Mouse (Mus musculus): ENCODE results near the gene Slc25a48.
A peak's percentile ranks its signal among the peaks of the same experiment; 100 is the strongest.

The Slc25a48 gene

DNA sequence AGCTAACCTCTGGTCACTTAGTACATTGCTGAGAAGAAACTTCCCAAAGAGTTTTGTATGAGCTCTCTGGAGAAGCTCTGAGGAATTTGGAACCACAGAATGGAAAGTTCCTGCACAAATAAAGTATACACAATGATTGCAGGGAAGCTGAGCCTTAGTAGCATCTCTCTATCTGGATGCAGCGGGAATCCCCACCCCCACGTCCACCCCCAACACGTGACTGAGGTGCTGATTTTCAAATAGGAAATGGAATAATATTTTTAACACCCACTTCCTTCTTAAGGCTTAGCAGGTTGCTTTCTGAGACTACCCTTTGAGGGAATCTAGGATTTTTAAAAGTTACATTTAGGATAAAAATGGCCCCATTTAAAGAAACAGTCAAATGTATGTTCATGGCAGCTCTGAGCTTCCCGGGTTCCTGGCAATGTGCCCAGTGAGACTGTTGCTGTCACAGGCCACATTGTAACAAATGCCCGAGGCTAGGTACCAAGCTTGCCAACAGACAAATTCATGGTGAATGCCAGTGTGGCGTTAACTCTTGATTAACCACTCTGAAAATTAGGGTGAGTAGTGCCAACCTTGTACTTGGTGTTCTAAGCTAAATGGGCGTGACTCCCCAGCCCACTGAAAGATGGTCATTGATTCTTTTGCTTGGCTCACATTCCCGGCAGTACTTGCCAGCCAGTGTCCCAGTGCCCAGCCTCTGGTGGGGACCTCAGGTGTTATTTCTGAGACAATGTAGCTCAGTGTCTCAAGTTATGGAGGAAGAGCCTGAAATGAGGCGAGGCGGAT is 11.3 kb downstream of the Slc25a48 start:
- no peak for DNase-seq (ENCODE audit: low spot score in 2 of 2)

DNA sequence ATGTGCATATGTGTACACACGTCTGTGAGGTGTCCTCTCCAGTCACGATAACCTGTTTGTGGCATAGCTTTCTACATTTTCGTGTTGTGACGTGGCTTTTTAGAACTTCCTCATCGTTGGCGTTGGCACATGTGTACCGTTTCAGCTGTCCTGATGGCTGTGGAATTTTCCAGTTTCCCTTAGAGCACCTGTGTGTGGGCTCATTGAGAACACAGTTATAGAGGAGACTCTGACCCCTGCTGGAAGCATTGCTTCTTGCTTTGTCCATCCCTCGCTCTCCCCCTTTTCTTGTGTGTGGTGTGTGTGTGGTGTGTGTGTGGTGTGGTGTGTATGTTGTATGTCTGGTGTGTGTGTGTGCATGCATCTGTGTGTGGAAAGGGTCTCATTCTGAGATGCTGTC is 11.9 kb downstream of the Slc25a48 start:
- no peak for DNase-seq (ENCODE audit: low spot score in 2 of 2)

DNA sequence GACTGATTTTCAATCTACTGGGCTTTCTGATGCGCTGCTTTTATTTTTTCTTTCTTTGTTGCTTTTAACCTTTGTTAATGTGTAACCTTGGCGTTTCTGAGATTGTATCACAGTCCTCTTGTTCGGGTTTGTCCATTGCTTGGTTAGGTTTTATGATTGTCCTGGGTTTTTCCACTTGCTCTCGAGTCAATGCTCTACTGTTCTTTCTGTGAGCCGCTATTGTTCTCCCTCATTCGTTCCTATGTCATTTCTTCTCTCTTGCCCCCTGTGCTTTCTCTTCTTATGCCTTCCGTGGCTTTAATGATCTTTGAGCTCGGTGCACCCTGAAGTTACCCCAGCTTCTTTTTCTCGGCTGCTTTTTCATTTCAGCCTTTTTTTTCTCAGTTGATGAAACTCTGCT is 19.8 kb downstream of the Slc25a48 start:
- no peak for DNase-seq (ENCODE audit: low spot score in 2 of 2)

DNA sequence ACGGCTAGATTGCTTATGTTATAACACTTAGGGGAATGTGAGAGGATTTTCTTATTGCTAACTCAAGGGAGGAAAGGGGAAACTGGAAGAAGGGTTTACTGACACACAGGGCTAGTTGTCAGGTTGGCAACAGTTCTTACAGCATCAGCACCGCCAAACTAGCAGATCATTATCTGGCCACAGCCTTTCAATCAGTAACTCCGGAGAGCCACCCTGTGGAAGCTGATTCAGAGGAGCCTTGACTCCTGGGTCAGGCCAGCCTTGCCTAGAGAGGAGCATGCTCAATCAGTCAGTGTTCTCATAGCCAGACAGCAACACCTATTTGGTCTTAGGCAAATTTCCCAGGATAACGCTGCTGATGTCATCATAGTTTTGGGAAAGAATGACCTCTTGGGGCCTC is 23.3 kb downstream of the Slc25a48 start:
- DNase-seq (ENCODE audit: low spot score in 2 of 2), result no peak

DNA sequence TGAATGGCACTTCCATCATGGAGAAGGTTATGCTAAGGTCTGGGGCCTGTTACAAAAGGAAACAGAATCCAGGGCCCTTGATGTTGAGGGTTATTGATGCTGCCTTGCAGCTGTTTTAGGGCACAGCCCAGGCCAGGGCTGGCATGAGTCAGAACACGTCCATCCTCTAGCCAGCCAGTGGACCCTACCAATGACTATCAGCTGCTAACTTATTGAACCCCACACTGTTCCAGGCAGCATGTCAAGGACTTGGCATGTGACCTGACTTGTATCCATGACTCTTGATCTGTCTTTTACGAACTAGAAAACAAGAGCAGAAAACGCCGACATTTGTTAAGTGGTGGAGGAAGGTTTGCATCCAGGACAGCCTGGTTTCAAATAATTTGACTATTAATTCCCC is 24.6 kb downstream of the Slc25a48 start:
- no peak for DNase-seq (ENCODE audit: low spot score in 2 of 2)

DNA sequence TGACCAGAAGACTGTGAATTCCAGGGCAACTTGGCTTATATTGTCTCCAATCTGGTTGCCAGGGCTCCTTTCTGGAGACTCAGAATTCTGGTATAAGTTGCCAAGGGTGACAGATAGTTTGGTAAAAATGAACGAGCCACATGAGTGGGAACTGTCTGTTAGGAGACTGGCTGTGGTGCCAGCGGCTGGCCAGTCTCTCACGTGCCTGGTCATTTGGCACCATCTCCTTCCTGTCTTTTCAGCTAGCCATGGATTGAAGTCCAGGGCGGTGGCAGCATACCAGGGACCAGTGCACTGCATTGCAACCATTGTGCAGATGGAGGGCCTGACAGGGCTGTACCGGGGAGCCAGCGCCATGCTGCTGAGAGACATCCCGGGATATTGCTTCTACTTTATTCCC is 25.1 kb downstream of the Slc25a48 start:
- DNase-seq (ENCODE audit: low spot score in 2 of 2), result no peak

DNA sequence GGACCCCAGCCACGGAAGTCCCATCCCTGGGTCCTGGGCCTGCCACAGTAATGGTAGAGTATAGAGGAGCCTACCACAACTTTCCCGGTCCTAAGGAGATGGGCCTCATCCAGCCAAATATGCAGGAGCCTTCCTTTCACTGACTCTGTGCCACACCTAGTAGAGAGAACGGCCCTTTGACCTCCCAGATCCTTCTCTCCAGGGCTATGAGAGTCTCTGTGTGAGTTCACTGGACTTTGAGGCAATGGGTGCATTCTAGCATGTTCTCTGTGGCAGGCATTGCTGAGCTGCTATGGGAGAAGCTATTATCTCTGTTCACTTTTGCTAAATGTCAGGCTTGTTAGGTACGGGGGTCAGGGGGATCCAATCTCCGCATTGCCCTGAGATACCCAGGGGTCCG is 25.6 kb downstream of the Slc25a48 start:
- DNase-seq (ENCODE audit: low spot score in 2 of 2), result no peak

DNA sequence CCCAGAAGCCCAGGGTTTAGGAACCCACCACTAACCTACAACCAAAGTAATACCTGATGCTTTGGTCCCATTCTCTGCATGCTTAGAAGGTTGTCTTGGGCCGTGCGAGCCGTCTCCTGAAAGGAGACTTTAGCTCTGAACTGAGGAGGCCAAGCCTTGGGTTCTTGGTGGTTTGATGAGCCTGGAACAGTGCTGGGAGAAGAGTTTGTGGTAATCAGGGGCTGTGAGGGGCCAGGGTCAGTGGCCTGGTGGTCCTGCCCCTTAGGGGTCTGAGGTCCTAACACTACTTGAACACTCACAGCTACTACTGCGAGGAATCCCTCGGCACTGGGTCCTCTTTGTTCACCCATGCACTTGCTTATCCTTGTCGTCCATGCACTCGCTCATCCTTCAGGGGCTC is 29.6 kb downstream of the Slc25a48 start:
- no peak for DNase-seq (ENCODE audit: low spot score in 2 of 2)

DNA sequence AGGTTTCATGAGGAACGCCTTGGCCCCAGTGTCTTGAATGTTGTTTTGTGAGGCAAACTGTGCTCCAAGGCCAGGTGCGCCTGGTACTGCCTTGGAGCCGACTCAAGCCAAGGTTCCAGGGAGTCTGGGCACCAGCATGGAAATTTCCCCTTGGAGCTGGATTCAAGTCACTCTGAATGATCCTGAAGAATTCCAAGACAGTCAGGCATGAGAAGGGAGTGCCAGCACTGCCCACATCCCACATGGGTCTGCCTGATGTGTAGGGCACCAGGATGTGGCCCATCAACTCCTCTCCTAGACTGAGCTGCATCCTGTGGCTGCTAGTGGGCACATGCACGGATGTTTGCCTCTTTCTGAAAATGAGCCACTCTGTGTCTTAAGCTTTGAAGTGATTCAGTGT is 30.4 kb downstream of the Slc25a48 start:
- DNase-seq (ENCODE audit: low spot score in 2 of 2), result no peak

DNA sequence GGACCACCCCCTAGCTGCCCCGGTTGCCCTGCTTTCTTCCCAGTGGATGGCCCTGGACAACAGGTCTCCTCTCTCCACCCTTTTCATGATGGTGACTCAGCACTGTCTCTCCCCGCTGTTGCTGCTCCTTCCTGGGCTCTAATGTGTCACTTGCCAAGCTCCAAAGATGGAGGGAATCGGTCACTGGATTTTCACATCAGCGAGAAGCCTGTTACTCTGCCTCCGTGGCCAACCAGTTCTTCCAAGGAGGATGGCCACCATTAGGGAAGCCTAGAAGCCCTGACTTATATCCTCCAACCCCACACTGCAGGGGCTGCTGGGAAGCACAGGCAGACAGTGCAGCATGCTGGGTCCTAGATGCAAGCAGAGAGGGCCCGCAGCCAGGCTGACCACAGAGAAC is 33.1 kb downstream of the Slc25a48 start:
- DNase-seq (ENCODE audit: low spot score in 2 of 2), result no peak

DNA sequence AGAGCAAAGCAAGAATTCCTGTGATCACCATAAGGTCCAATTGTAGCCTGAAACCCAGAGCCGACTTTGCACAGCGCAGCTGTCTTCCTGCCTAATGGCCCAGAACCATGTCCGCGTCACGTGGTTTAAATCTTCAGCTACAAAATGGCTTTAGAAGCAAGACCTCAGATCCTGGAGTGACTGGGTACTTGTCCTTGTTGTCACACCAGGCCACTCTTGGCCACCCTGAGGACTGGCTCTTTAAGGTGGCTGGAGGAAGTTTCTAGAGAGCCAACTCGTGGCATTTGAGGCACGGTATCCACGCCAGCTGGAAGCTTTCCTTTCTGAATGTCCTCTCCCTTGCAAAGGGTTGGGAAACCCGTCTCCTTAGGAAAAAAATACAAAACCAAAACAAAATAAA is 33.8 kb downstream of the Slc25a48 start:
- no peak for DNase-seq (ENCODE audit: low spot score in 2 of 2)

DNA sequence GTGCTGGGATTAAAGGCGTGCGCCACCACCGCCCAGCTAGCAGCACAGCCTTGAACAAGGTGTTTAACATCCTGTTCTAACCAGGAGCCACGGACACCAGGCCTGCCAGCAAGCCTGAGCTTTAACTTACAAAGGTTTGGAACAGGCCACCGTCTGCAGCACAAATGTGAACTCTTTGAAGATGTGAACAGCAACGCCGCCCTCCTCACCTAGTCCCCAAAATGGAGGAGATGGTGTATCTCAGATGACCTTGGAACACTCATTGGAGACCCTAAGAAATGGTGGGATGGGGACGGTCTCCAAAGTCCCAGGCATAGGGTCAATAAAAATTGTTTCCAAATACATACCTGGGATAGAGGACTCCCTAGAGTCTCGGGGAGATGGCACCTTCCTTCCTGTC is 34.5 kb downstream of the Slc25a48 start:
- no peak for DNase-seq (ENCODE audit: low spot score in 2 of 2)

DNA sequence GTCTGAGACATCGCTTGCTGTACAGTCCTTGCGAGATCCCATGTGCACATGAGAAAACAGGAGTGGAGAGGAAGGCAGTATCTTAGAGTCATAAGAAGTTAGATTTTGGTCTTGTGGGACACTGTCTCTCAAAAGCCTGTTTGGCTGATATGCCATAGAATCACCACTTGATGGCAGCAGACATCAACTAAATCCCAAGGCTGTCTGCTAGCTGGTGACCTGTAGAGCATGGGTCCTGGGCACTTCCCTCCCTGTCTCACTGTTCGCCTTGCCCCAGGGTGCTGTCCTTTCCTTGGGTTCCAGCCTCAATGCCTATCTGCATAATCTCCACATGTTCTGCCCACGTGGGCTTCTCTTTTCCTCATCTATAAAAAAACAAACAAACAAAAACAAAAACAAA is 37.2 kb downstream of the Slc25a48 start:
- DNase-seq (ENCODE audit: low spot score in 2 of 2), result peak in 1 of 2 experiments; percentile 20

DNA sequence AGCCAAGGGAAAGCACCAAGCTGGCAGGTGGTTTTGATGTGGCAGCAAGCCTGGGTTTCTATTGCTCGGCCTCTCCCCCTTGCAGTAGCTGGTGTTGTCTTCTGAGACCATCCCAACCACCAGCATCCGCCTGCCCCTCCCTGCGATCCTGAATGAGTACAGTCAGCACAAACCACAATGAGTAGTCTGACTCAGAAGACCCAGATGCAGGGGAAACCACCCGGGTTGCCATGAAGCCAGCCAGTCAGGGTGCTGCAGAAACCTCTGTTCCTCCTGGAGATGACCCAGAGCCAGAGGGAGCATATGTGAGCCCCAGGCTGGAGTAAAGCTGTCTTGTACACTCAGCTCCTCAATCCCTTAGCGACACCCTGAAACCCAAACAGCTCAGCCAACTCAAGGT is 38.6 kb downstream of the Slc25a48 start:
- DNase-seq (ENCODE audit: low spot score in 2 of 2), result no peak

DNA sequence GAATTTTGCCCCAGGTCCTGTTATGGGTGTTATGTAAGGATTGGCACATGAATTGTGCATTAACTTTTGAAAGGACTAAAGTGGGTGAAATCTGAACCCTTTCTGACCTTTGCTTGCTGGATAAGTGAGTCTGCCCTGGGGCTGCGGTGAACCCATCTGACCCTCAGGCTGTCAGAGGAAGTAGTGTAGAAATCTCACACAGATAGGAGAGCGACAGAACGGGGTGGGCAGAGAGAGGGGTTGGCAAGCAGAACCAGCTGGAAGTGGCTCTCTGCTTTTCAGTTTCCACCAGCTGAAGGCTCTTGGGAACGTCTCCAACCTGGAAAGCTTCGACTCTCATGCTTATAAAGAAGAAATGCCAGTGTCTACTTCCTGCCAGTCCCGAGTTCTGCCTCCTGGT is 39.1 kb downstream of the Slc25a48 start:
- no peak for DNase-seq (ENCODE audit: low spot score in 2 of 2)

DNA sequence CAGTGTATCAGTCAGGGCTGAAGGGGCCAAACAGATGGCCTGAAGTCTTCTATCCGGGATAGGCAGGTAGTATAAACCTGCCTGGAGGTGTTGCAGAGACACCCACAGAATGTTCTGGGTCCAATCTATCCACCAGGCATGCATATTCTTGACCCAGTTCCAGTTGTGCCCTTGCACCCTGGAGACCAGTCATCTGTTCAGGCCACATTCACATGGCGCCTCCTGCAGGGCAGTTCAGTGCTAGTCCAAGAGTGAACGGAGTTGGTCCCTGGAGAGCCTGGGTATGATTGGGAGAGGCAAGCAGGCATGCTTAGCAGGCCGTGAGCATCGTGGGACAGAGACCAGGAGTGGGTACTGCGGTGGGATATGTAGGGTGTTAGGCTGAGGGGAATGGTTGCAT is 39.9 kb downstream of the Slc25a48 start:
- no peak for DNase-seq (ENCODE audit: low spot score in 2 of 2)

DNA sequence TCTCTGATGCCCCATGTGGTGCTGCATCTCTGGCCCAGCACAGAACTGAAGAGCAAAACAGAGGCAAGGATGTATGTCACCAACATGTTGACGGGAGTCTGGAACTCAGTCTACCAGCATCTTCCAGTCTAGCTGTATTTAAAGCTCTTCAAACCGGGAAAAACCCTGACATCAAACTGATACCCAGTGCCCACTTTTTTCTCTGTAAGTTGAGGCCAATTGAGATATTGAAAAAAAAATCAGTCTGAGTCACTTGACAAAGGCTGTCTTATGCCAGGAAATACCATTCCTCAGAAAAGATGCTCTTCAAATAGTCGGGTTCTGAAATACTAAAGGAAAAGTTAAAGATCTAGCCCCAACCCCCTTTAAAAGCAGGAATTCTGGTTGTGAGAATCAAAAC is 44.0 kb downstream of the Slc25a48 start, which contains the start of gene Il9:
Gene Il9, minus strand, starts transcription at position 101 of the 400 bp plus-strand sequence.
- no peak for DNase-seq (ENCODE audit: low spot score in 2 of 2)

DNA sequence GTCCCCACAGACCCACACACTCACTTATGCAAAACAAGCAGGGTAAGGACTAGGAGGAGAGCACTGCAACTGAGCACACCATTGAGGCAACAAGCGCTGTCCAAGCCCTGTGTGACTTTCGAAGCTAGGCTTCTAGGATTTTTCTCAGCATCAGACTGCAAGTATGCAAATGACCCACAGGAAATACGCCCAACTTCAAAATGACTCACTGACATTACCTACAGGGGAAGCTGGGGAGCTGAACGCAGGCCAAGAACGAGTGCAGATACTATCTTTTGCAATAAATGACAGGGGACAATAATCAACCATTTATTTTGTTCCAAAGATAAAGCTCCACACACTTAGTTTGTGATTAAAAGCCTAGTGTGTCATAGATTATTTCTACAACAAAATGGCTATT is 49.9 kb downstream of the Slc25a48 start:
- no peak for DNase-seq (ENCODE audit: low spot score in 2 of 2)

DNA sequence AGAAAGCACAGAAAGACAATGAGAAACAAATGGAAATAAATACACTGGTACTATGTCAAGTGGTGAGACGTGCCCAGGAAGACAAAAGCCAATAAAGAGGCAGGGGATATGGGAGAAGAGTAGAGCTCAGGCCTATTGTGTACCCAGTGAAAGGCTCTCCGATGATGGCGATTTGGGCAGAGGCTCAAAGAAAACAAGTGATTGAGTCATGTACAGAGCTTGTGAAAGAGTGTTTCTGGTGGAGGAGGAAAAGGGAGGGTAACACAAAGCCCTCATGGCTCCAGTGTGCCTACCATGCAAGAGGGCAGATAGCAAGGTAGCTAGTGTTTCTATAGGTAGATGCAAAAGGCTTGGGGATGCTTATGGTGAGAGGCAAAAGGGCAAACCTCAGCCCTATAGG is 56.3 kb downstream of the Slc25a48 start:
- DNase-seq (ENCODE audit: low spot score in 2 of 2), result no peak

DNA sequence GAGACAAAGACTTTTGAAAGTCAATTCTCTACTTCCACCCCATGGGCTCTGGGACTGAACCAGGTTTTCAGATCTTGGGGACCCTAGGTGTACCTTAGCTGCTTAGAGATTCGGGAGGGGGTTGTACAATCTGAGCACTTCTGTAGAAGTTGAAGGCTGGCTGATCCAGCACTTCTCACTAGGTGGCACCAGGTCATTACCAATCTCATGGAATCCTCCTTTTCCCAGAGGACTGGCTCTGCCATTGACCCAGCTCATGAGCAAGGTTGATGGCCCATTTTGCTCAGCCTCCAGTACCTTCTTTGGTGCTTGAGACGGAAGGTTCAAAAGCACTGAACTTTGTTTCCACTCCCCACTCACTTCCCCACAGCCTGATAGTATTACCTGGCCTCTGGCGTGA is 62.0 kb downstream of the Slc25a48 start:
- DNase-seq (ENCODE audit: low spot score in 2 of 2), result no peak

DNA sequence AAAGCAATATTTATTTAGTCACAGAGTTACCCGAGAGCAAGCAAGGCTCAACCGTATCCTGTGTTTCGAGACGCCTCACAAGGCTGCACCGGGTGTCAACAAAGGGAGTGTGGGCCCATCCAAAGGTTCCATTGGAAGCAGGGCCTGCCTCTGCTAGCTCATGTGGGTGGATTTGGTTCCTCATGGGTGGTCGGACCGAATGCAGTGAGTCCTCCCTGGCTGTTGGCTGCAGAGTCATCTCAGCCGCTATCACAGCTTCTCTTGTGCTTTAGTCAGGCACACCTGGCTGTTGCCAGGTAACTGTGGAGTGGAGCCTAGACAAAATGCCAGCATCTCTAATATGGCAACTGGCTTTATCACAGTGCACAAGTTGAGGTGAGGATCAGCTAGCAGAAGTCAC is 62.5 kb downstream of the Slc25a48 start:
- DNase-seq (ENCODE audit: low spot score in 2 of 2), result no peak

DNA sequence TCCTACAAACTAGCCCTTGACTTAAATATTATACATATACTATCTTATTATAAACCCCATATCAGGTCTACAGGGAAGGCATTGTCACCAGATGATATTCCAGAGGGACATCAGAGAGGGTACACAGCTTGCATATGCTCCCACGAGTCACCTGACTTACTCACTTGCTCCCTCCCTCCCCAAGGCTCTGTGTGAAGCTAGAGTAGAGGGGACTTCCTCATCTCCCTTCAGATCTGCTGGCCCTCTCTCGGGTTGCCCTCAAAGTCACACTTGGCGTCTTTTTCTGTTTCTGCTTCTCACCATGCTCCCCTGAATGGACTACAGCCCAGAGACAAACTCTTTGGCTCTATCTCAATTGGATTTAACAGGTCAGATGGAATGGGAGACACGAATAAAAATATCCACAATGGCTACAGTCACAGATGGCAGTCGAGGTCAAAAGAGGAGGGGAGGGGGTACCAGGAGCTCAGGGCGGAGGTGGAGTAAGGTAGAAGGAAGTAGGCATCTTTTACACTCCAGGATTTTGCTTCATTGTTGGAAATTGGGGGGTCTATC is 63.8 kb downstream of the Slc25a48 start:
- no peak for DNase-seq (ENCODE audit: low spot score in 2 of 2)

DNA sequence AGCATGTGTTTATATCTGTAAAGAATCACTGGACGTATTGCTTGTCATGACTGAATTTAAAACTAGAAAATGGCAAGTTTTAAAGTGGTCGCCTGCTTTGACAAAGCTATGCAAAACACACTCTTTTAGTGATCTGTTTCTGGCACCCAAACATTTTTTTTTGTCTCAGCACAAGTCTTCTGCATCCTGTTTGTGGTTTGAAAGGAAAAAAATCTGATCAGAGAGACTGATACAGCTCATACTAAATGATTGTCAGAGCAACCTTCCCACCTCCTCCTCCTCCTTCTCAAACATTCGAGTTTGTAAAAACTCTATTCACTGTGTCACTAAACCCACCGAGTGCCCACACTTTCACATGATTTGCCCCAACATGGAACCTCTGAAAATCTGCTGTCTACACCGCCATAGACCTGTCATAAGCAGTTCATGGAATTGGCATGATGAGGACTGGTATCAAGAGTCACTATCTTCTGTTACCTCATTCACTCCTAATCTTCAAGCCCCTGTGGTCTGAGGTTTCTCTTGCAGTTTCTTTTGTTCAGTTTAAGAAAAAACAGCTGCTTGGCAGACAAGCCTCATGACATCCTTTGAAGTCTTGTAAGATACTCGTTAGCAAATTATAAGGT is 68.8 kb downstream of the Slc25a48 start:
- no peak for DNase-seq (ENCODE audit: low spot score in 2 of 2)
